Comparison of ENCODE assay signal across 25 mouse cellular contexts in genomic region chr16:38338077-38338476, GRCm38 (mm10). TPM values are rescaled to one million over a fixed set of nuclear protein-coding genes. Genes with fewer than 3 reads are reported as not detected.
A peak's percentile ranks its signal among the peaks of the same experiment; 100 is the strongest.
DNase-seq lines count a peak whose midpoint lies in the region; ATAC-seq and TF ChIP-seq lines count a peak whose summit lies in the region.
"Not testable (repeated sequence)": the region's sequence is repeated elsewhere in the genome, so short reads cannot be mapped to it uniquely, and the experiment has no call there.
"Had no signal": no experiment of that assay in that cellular context is flagged by ENCODE, and none has a peak within 500 bp of the region (broad histone marks: within the 10 kb centered on the region; RNA-seq: fewer than 3 reads in every experiment).

No protein-coding gene starts in this region.

- H3K9ac ChIP-seq in ES-Bruce4 (ENCODE audit: low read depth, poor library complexity, severe bottlenecking); heart, adult 2 months (ENCODE audit: low read depth, low read length); liver, postnatal 0 days (replicated peaks): not testable (repeated sequence)

- not testable (repeated sequence) for H3K36me3 ChIP-seq in ES-Bruce4 (ENCODE audit: control insufficient read depth, insufficient read depth, low read length, poor library complexity, severe bottlenecking); heart, adult 2 months (ENCODE audit: control insufficient read depth, insufficient read depth, low read length); liver, postnatal 0 days (replicated peaks; ENCODE audit: insufficient read depth, low read length)

- intact Hi-C loops in heart, adult 2 months (cut with DNase I); left cerebral cortex, adult 2 months (cut with DNase I): not testable (repeated sequence)

- in situ Hi-C loops in Patski (cut with MboI; ENCODE audit: low pct_unique_long_range_greater_than_20kb): not testable (repeated sequence)

- POLR2A ChIA-PET in Patski (lab: Charles Lee): interaction anchor here (0.7 kb wide), 1 partner anchor 374 kb away, joined by 3 read pairs; no protein-coding TSS in a partner anchor

- not testable (repeated sequence) for H3K4me3 ChIP-seq in ES-Bruce4 (ENCODE audit: low read depth, low read length); heart, adult 2 months; left cerebral cortex, adult 2 months; liver, postnatal 0 days (ENCODE audit: low read depth, low read length)

- not testable (repeated sequence) for H3K79me2 ChIP-seq in heart, adult 2 months (replicated peaks; ENCODE audit: control insufficient read depth, insufficient read depth, low read length)

- not testable (repeated sequence) for ATAC-seq in Patski; liver, postnatal 0 days

- CTCF ChIA-PET in Patski (lab: Charles Lee): interaction anchor here (0.6 kb wide), 1 partner anchor 120 kb away, joined by 3 read pairs; no protein-coding TSS in a partner anchor

- not testable (repeated sequence) for DNase-seq in Patski (ENCODE audit: low read depth, low spot score); heart, adult 2 months; left cerebral cortex, adult 2 months (ENCODE audit: extremely low spot score in 1 of 2, low spot score in 2 of 2); liver, postnatal 0 days

- TF ChIP-seq POLR2A in ES-Bruce4 (IDR thresholded peaks at IDR 0.05; ENCODE audit: insufficient read depth, low read length); heart, adult 2 months (IDR thresholded peaks at IDR 0.05; ENCODE audit: insufficient read depth, low read depth, low read length): not testable (repeated sequence)

- not testable (repeated sequence) for H3K4me1 ChIP-seq in ES-Bruce4 (ENCODE audit: control insufficient read depth, insufficient read depth, low read length); heart, adult 2 months (ENCODE audit: control insufficient read depth, insufficient read depth, low read length); liver, postnatal 0 days (ENCODE audit: insufficient read depth)

- not testable (repeated sequence) for H3K4me2 ChIP-seq in liver, postnatal 0 days (ENCODE audit: low read depth, low read length)

- not testable (repeated sequence) for H3K27me3 ChIP-seq in ES-Bruce4 (ENCODE audit: control insufficient read depth, insufficient read depth, low read length, poor library complexity, severe bottlenecking); Patski; heart, adult 2 months (ENCODE audit: control insufficient read depth, insufficient read depth, low read length); liver, postnatal 0 days (ENCODE audit: insufficient read depth, low read length)

- not testable (repeated sequence) for H3K27ac ChIP-seq in ES-Bruce4 (ENCODE audit: insufficient read depth, low read length); heart, adult 2 months; left cerebral cortex, adult 2 months; liver, postnatal 0 days (ENCODE audit: low read depth)

- 85% methylated on average over 4 of the region's 4 CpGs for WGBS in heart, adult 2 months
- 75% methylated on average over 4 of the region's 4 CpGs for WGBS in liver, postnatal 0 days (ENCODE audit: insufficient replicate concordance)

- not testable (repeated sequence) for TF ChIP-seq EP300 in ES-Bruce4 (IDR thresholded peaks at IDR 0.05; ENCODE audit: insufficient read depth, low read depth, low read length); heart, adult 2 months (IDR thresholded peaks at IDR 0.05; ENCODE audit: insufficient read depth, low read depth, low read length); liver, postnatal 0 days (IDR thresholded peaks at IDR 0.05; ENCODE audit: low read depth)

- H3K9me3 ChIP-seq in ES-Bruce4 (replicated peaks; ENCODE audit: control insufficient read depth, insufficient read depth, low read length, poor library complexity, severe bottlenecking); liver, postnatal 0 days (ENCODE audit: low read length): not testable (repeated sequence)

- TF ChIP-seq CTCF in ES-Bruce4 (IDR thresholded peaks at IDR 0.05; ENCODE audit: low read depth, low read length) (peak; percentile 9), Patski (IDR thresholded peaks at IDR 0.05) (peak; percentile 31)
- TF ChIP-seq CTCF in heart, adult 2 months (IDR thresholded peaks at IDR 0.05): peak; percentile 36
- peak; percentile 34 for TF ChIP-seq CTCF in left cerebral cortex, adult 2 months (IDR thresholded peaks at IDR 0.05)
- 0 out of 2 replicates have a peak, but pooled peaks have one; percentile 18 for TF ChIP-seq CTCF in liver, postnatal 0 days (IDR thresholded peaks at IDR 0.05; ENCODE audit: low read depth)

RNA-seq across cellular contexts. Expression of gene Maats1, which starts 3.9 kb away (rescaled TPM):
- polyA plus RNA-seq in ES-Bruce4 (2011; ENCODE audit: insufficient read depth, insufficient read length, low read depth, missing spikeins) (0.58 and 0.96 TPM in 2 replicates), Patski (2021) (0.09 TPM)
- total RNA-seq in heart, adult 2 months (2021): not detected
- 0.20 TPM in 1 of 2 replicates, not detected in the other for polyA plus RNA-seq in heart, adult 2 months (2012; rRNA removed)
- total RNA-seq in left cerebral cortex, adult 2 months (2021): 1 to 10 TPM; 1.2 to 1.6 TPM
- 0.04 TPM in 1 of 2 replicates, not detected in the other for polyA plus RNA-seq in liver, postnatal 0 days (2015; fragmentation: Nextera tagmentation; extraction: Ambion mirVana)
- total RNA-seq: gastrocnemius, postnatal 36 days; granulocyte monocyte progenitor cell, adult 5-6 weeks; heart, adult 8-10 months; heart, postnatal 25 days; hematopoietic stem cell, adult 5-6 weeks had no signal
- polyA plus RNA-seq: erythroblast, embryonic 14.5 days; heart, embryonic 14.5 days; intestine, embryonic 14.5 days had no signal

RNA-seq across cellular contexts. Expression of gene Cox17, which starts 8.7 kb away (rescaled TPM):
- 218 and 226 TPM in 2 replicates for polyA plus RNA-seq in ES-Bruce4 (2011; ENCODE audit: insufficient read depth, insufficient read length, low read depth, missing spikeins)
- 271 TPM for polyA plus RNA-seq in Patski (2021)
- 100 to 1,000 TPM; 295 to 358 TPM for total RNA-seq in heart, adult 2 months (2021)
- 190 and 221 TPM in 2 replicates for polyA plus RNA-seq in heart, adult 2 months (2012; rRNA removed)
- 100 to 1,000 TPM; 131 to 133 TPM for total RNA-seq in left cerebral cortex, adult 2 months (2021)
- 274 and 276 TPM in 2 replicates for polyA plus RNA-seq in liver, postnatal 0 days (2015; fragmentation: Nextera tagmentation; extraction: Ambion mirVana)

RNA-seq across cellular contexts. Expression of gene Gm21987, which starts 8.8 kb away (rescaled TPM):
- polyA plus RNA-seq in ES-Bruce4 (2011; ENCODE audit: insufficient read depth, insufficient read length, low read depth, missing spikeins): not detected in 2 replicates
- not detected for polyA plus RNA-seq in Patski (2021)
- not detected for total RNA-seq in heart, adult 2 months (2021)
- not detected in 2 replicates for polyA plus RNA-seq in heart, adult 2 months (2012; rRNA removed)
- not detected for total RNA-seq in left cerebral cortex, adult 2 months (2021)
- polyA plus RNA-seq in liver, postnatal 0 days (2015; fragmentation: Nextera tagmentation; extraction: Ambion mirVana): not detected in 2 replicates
- total RNA-seq: adrenal gland, postnatal 25 days; gastrocnemius, postnatal 10 days; gastrocnemius, postnatal 36 days; granulocyte monocyte progenitor cell, adult 5-6 weeks; heart, adult 8-10 months; heart, postnatal 25 days; hematopoietic stem cell, adult 5-6 weeks had no signal
- polyA plus RNA-seq: activated CD4-positive, CD25-positive, alpha-beta regulatory T cell, adult 4 months; brain, embryonic 14.5 days; cortical plate, adult 2 months; embryonic facial prominence, embryonic 10.5 days; embryonic facial prominence, embryonic 13.5 days; forebrain, embryonic 12.5 days; forebrain, embryonic 15.5 days; hindbrain, embryonic 12.5 days; hindbrain, embryonic 15.5 days had no signal

RNA-seq across cellular contexts. Expression of gene Popdc2, which starts 23.9 kb away (rescaled TPM):
- polyA plus RNA-seq in ES-Bruce4 (2011; ENCODE audit: insufficient read depth, insufficient read length, low read depth, missing spikeins) (not detected in 2 replicates), Patski (2021) (0.49 TPM)
- 100 to 1,000 TPM; 462 to 476 TPM for total RNA-seq in heart, adult 2 months (2021)
- 695 and 745 TPM in 2 replicates for polyA plus RNA-seq in heart, adult 2 months (2012; rRNA removed)
- total RNA-seq in left cerebral cortex, adult 2 months (2021): 1 to 10 TPM in 1 of 2 experiments, under 1 TPM in 1; 0.51 to 1.5 TPM
- 10.8 and 12.6 TPM in 2 replicates for polyA plus RNA-seq in liver, postnatal 0 days (2015; fragmentation: Nextera tagmentation; extraction: Ambion mirVana)
- total RNA-seq: granulocyte monocyte progenitor cell, adult 5-6 weeks had no signal

RNA-seq across cellular contexts. Expression of gene Nr1i2, which starts 43.5 kb away (rescaled TPM):
- polyA plus RNA-seq in ES-Bruce4 (2011; ENCODE audit: insufficient read depth, insufficient read length, low read depth, missing spikeins) (not detected in 2 replicates), Patski (2021) (0.03 TPM)
- total RNA-seq in heart, adult 2 months (2021): not detected
- 0.15 TPM in 1 of 2 replicates, not detected in the other for polyA plus RNA-seq in heart, adult 2 months (2012; rRNA removed)
- total RNA-seq in left cerebral cortex, adult 2 months (2021): not detected
- polyA plus RNA-seq in liver, postnatal 0 days (2015; fragmentation: Nextera tagmentation; extraction: Ambion mirVana): 13.8 and 14.6 TPM in 2 replicates
- total RNA-seq: adrenal gland, postnatal 25 days; gastrocnemius, postnatal 10 days; gastrocnemius, postnatal 36 days; granulocyte monocyte progenitor cell, adult 5-6 weeks; heart, adult 8-10 months; heart, postnatal 25 days; hematopoietic stem cell, adult 5-6 weeks had no signal
- polyA plus RNA-seq: activated CD4-positive, CD25-positive, alpha-beta regulatory T cell, adult 4 months; brain, embryonic 14.5 days; cortical plate, adult 2 months; embryonic facial prominence, embryonic 10.5 days; embryonic facial prominence, embryonic 13.5 days; erythroblast, embryonic 14.5 days; forebrain, embryonic 12.5 days; forebrain, embryonic 15.5 days; heart, embryonic 14.5 days; heart, postnatal 0 days; hindbrain, embryonic 12.5 days; hindbrain, embryonic 15.5 days had no signal
